Mouse (Mus musculus): Measurements from ENCODE around the gene Stbd1. TPM values are rescaled to one million over a fixed set of nuclear protein-coding genes. Genes with fewer than 3 reads are reported as not detected.

Gene Stbd1
- 28.9 and 29.0 TPM in 2 replicates for polyA plus RNA-seq (2012; rRNA removed)

- DNase-seq (ENCODE audit: low spot score), result peak; percentile 52
These were observed at the start of gene Stbd1 for GRCm38 (mm10) chr5:92602691-92603690. TSS of gene Stbd1 (plus strand) at chr5:92603041.

GRCm38 (mm10) chr5:92553939-92554338 lies 48.9 kb upstream of the Stbd1 start:
- no peak for DNase-seq (ENCODE audit: low spot score)

- no peak for DNase-seq (ENCODE audit: low spot score)
These were observed 48.4 kb upstream of the Stbd1 start for GRCm38 (mm10) chr5:92554443-92554842.

- DNase-seq (ENCODE audit: low spot score), result no peak
These were observed 47.8 kb upstream of the Stbd1 start, which contains the start of gene Fam47e for GRCm38 (mm10) chr5:92554891-92555511. TSS of gene Fam47e (plus strand) at chr5:92555069.

GRCm38 (mm10) chr5:92555905-92556304 lies 46.9 kb upstream of the Stbd1 start:
- no peak for DNase-seq (ENCODE audit: low spot score)

GRCm38 (mm10) chr5:92557508-92557907 lies 45.3 kb upstream of the Stbd1 start:
- DNase-seq (ENCODE audit: low spot score), result no peak

- DNase-seq (ENCODE audit: low spot score), result no peak
These were observed 42.6 kb upstream of the Stbd1 start for GRCm38 (mm10) chr5:92560201-92560600.

- no peak for DNase-seq (ENCODE audit: low spot score)
These were observed 40.8 kb upstream of the Stbd1 start for GRCm38 (mm10) chr5:92562002-92562401.

GRCm38 (mm10) chr5:92571232-92571631 lies 31.6 kb upstream of the Stbd1 start:
- DNase-seq (ENCODE audit: low spot score), result no peak

GRCm38 (mm10) chr5:92579559-92579958 lies 23.3 kb upstream of the Stbd1 start:
- DNase-seq (ENCODE audit: low spot score), result no peak

GRCm38 (mm10) chr5:92585932-92586331 lies 16.9 kb upstream of the Stbd1 start:
- no peak for DNase-seq (ENCODE audit: low spot score)

- DNase-seq (ENCODE audit: low spot score), result no peak
These were observed 7.8 kb upstream of the Stbd1 start for GRCm38 (mm10) chr5:92595026-92595425.

- no peak for DNase-seq (ENCODE audit: low spot score)
These were observed 6.0 kb upstream of the Stbd1 start for GRCm38 (mm10) chr5:92596865-92597264.

- peak; percentile 27 for DNase-seq (ENCODE audit: low spot score)
These were observed 3.8 kb upstream of the Stbd1 start for GRCm38 (mm10) chr5:92599030-92599429.

GRCm38 (mm10) chr5:92604452-92605247 lies 1.8 kb downstream of the Stbd1 start:
- no peak for DNase-seq (ENCODE audit: low spot score)

- no peak for DNase-seq (ENCODE audit: low spot score)
These were observed 4.8 kb downstream of the Stbd1 start for GRCm38 (mm10) chr5:92607492-92608229.

GRCm38 (mm10) chr5:92612756-92613155 lies 9.9 kb downstream of the Stbd1 start:
- no peak for DNase-seq (ENCODE audit: low spot score)

GRCm38 (mm10) chr5:92621883-92622282 lies 19.0 kb downstream of the Stbd1 start:
- no peak for DNase-seq (ENCODE audit: low spot score)

- no peak for DNase-seq (ENCODE audit: low spot score)
These were observed 25.1 kb downstream of the Stbd1 start for GRCm38 (mm10) chr5:92627896-92628295.

GRCm38 (mm10) chr5:92633526-92633925 lies 30.7 kb downstream of the Stbd1 start:
- DNase-seq (ENCODE audit: low spot score), result no peak

GRCm38 (mm10) chr5:92634916-92635315 lies 32.1 kb downstream of the Stbd1 start:
- DNase-seq (ENCODE audit: low spot score), result no peak
